Mouse (Mus musculus) CH12.LX (cell line): ENCODE measurements at regions not wholly inside any gene's neighbourhood (a gene's known extent, or its start where the extent isn't known, plus 50 kb on each side); places are given as distances from the start of the nearest gene placed in this dataset.

Experiments
- DNase-seq: peaks from one replicate; pipeline ENCODE4 v3.0.0-alpha.2; 2013; ENCODE audit errors: extremely low read depth
- H3K27ac ChIP-seq: 2 replicates; pipeline ENCODE4 v1.5.1; 2012; ENCODE audit warnings: low read depth, mild to moderate bottlenecking, control low read depth, moderate library complexity; ENCODE audit not compliant: insufficient read depth
- H3K27me3 ChIP-seq: replicated peaks from 2 replicates; pipeline ENCODE3; 2012; ENCODE audit warnings: inconsistent platforms
- H3K36me3 ChIP-seq, 2 experiments: replicated peaks in 1 of 2; 2 replicates each; pipeline versions ENCODE3 to v1.6.1; 2012; ENCODE audit warnings: inconsistent platforms in 1 of 2, low read length in 1 of 2, mild to moderate bottlenecking in 1 of 2, mixed read lengths in 1 of 2, moderate library complexity in 1 of 2; ENCODE audit not compliant: control insufficient read depth in 1 of 2, insufficient read depth in 1 of 2
- H3K4me1 ChIP-seq, 2 experiments: 2 replicates each; pipeline ENCODE4 v1.6.1; 2012; ENCODE audit warnings: inconsistent platforms in 1 of 2, moderate library complexity in 1 of 2; ENCODE audit not compliant: insufficient read depth in 2 of 2, control insufficient read depth in 1 of 2
- H3K4me2 ChIP-seq: 2 replicates; pipeline ENCODE4 v1.6.1; 2012; ENCODE audit warnings: low read depth, mild to moderate bottlenecking, control low read depth; ENCODE audit not compliant: poor library complexity, insufficient read depth, severe bottlenecking
- H3K4me3 ChIP-seq, 3 experiments: fragments of 150-350 bp in 1 of 3; sonication (generic) in 1 of 3; replicated peaks in 1 of 3; 2 replicates each; pipeline versions ENCODE3 to v1.5.1; 2011 to 2012; ENCODE audit warnings: low read depth in 2 of 3, low read length in 2 of 3, mild to moderate bottlenecking in 2 of 3, moderate library complexity in 2 of 3, control low read depth in 1 of 3, improper control_type of control experiment in 1 of 3, inconsistent platforms in 1 of 3, mixed read lengths in 1 of 3; ENCODE audit not compliant: poor library complexity in 1 of 3
- H3K79me2 ChIP-seq: replicated peaks from 2 replicates; pipeline ENCODE4 v1.6.1; 2012; ENCODE audit warnings: mild to moderate bottlenecking, moderate library complexity; ENCODE audit not compliant: control insufficient read depth, poor library complexity, insufficient read depth, severe bottlenecking; ENCODE audit errors: extremely low read depth
- H3K9ac ChIP-seq: 2 replicates; pipeline ENCODE4 v1.6.1; 2012; ENCODE audit warnings: low read depth, mild to moderate bottlenecking, control low read depth, moderate library complexity; ENCODE audit not compliant: insufficient read depth
- H3K9me3 ChIP-seq: replicated peaks from 2 replicates; pipeline ENCODE3; 2012; ENCODE audit warnings: low read length, inconsistent platforms, mixed read lengths
- BHLHE40 ChIP-seq: IDR thresholded peaks from 2 replicates; pipeline ENCODE4 v1.6.1; 2011; ENCODE audit warnings: mild to moderate bottlenecking, low read depth, low read length, improper control_type of control experiment
- EP300 ChIP-seq: IDR thresholded peaks from 2 replicates; pipeline ENCODE4 v1.6.1; 2011; ENCODE audit warnings: low read length, improper control_type of control experiment
- ETS1 ChIP-seq: conservative IDR thresholded peaks from 2 replicates; pipeline ENCODE4 v1.6.1; 2012; ENCODE audit warnings: low read depth, mild to moderate bottlenecking, inconsistent platforms, low read length, improper control_type of control experiment, moderate library complexity
- KAT2A ChIP-seq: IDR thresholded peaks from 2 replicates; pipeline ENCODE4 v1.6.1; 2012; ENCODE audit warnings: low read length, improper control_type of control experiment, inconsistent platforms; ENCODE audit not compliant: insufficient replicate concordance
- MAFK ChIP-seq: IDR thresholded peaks from 2 replicates; pipeline ENCODE4 v1.6.1; 2011; ENCODE audit warnings: low read length, improper control_type of control experiment; ENCODE audit not compliant: insufficient replicate concordance
- MAX ChIP-seq: IDR thresholded peaks from 2 replicates; pipeline ENCODE4 v1.6.1; 2011; ENCODE audit warnings: low read length, improper control_type of control experiment
- MXI1 ChIP-seq: IDR thresholded peaks from 2 replicates; pipeline ENCODE4 v1.6.1; 2011; ENCODE audit warnings: mild to moderate bottlenecking, low read depth, low read length, improper control_type of control experiment
- NELFE ChIP-seq: IDR thresholded peaks from 2 replicates; pipeline ENCODE4 v1.6.1; 2011; ENCODE audit warnings: low read depth, low read length, improper control_type of control experiment
- NRF1 ChIP-seq: IDR thresholded peaks from 2 replicates; pipeline ENCODE4 v1.6.1; 2014; ENCODE audit warnings: low read depth, mild to moderate bottlenecking, inconsistent platforms, low read length, improper control_type of control experiment, moderate library complexity
- POLR2A ChIP-seq: IDR thresholded peaks from 2 replicates; pipeline ENCODE4 v1.6.1; 2011; ENCODE audit warnings: low read depth, mild to moderate bottlenecking, improper control_type of control experiment, low read length
- SIN3A ChIP-seq: IDR thresholded peaks from 2 replicates; pipeline ENCODE4 v1.6.1; 2012; ENCODE audit warnings: low read length, improper control_type of control experiment, inconsistent platforms
- TBP ChIP-seq: conservative IDR thresholded peaks from 2 replicates; pipeline ENCODE4 v1.6.1; 2011; ENCODE audit warnings: low read depth, low read length, improper control_type of control experiment
- UBTF ChIP-seq: IDR thresholded peaks from 2 replicates; pipeline ENCODE4 v1.6.1; 2012; ENCODE audit warnings: low read depth, mild to moderate bottlenecking, inconsistent platforms, low read length, improper control_type of control experiment, moderate library complexity
- USF2 ChIP-seq: conservative IDR thresholded peaks from 2 replicates; pipeline ENCODE4 v1.6.1; 2011; ENCODE audit warnings: low read depth, low read length, improper control_type of control experiment
- ZC3H11A ChIP-seq: IDR thresholded peaks from 2 replicates; pipeline ENCODE4 v1.6.1; 2012; ENCODE audit warnings: low read depth, mild to moderate bottlenecking, inconsistent platforms, low read length, improper control_type of control experiment
- ZMIZ1 ChIP-seq: IDR thresholded peaks from 2 replicates; pipeline ENCODE4 v1.6.1; 2012; ENCODE audit warnings: low read depth, mild to moderate bottlenecking, inconsistent platforms, low read length, improper control_type of control experiment
- ZNF384 ChIP-seq: IDR thresholded peaks from 2 replicates; pipeline ENCODE4 v1.6.1; 2012; ENCODE audit warnings: low read depth, low read length, improper control_type of control experiment, inconsistent platforms
- dilution Hi-C: fragments of 300-500 bp; cut with MboI; formaldehyde crosslinking; loops from 2 replicates; pipeline ENCODE4 v1.14.3; 2020; ENCODE audit warnings: low sequenced_read_pairs; ENCODE audit not compliant: extremely low pct_unique_long_range_greater_than_20kb, extremely low pct_ligation_motif_present
- in situ Hi-C: fragments of 300-500 bp; cut with MboI; formaldehyde crosslinking; loops from 3 replicates; pipeline ENCODE4 v1.14.3; 2019; ENCODE audit warnings: low sequenced_read_pairs, low pct_ligation_motif_present, low pct_unique_long_range_greater_than_20kb, mixed read lengths

DNA sequence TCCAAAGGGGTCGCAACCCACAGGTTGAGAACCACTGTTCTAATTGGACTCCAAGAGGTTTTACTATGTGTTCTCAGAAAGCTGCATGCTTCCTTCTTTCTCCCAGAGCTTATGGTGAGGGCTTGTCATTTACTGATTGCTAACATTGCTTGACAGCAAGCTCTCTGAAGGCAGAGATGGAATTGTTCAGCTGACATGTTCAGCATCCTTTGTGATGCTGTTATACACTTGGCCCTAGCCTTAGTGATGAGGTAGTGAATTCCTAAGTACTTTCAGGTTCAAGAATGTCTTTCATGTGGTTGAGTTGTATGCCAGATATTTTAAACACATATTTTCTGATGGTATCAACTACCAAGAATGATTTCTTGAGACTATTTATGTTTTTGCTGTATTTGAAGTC is 202.9 kb upstream of the Zc3h12c start:
- no peak overlapping the region for H3K4me2 ChIP-seq
- H3K36me3 ChIP-seq, result no peaks in the 10 kb centered on the region
- TF ChIP-seq ZNF384 (no peak), SIN3A (no peak), MAFK (no peak), NELFE (no peak), BHLHE40 (no peak), ZC3H11A (no peak), USF2 (no peak), KAT2A (no peak), EP300 (no peak), TBP (no peak), POLR2A (no peak), NRF1 (no peak), ETS1 (no peak), MAX (no peak), ZMIZ1 (no peak), UBTF (no peak)
- TF ChIP-seq, all 38 proteins: peak for 0
- no peak overlapping the region for H3K9ac ChIP-seq
- in situ Hi-C loops (loop anchor here (25.0 kb wide), 2 partner anchors 384 to 766 kb away; no protein-coding TSS in a partner anchor), dilution Hi-C loops (no loop called here)
- H3K4me3 ChIP-seq, result no peak overlapping the region
- DNase-seq, result no peak
- no peaks in the 10 kb centered on the region for H3K79me2 ChIP-seq
- H3K27me3 ChIP-seq, result no peaks in the 10 kb centered on the region
- H3K4me1 ChIP-seq, result peaks cover 0 to 14% of the 10 kb centered on the region in 2 experiments; a peak in 2 of 4 replicates
- no peaks in the 10 kb centered on the region for H3K9me3 ChIP-seq
- H3K27ac ChIP-seq, result no peak overlapping the region

DNA sequence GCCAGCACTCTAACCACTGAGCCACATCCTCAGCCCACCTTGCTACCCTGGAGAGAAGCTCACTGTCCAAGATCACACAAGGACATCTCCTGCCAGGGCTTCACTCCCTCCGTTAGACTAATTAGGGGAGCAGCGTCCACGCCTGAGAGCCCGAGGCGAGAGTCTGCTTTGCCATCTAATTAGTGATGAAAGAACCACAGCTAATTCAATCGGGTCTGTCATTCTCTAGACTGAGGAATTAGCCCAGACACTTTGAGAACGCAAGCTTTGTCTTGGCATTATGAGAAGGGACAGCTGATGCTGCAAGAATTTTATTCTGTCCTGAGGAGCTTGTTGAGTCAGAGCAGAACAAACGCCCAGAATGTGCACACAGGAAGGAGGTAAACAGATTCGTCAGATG is 200.5 kb upstream of the Zc3h12c start:
- TF ChIP-seq ZMIZ1 (no peak), TBP (no peak), MAFK (no peak), MXI1 (no peak), SIN3A (no peak)
- no peak for DNase-seq
- H3K27me3 ChIP-seq, result no peaks in the 10 kb centered on the region
- dilution Hi-C loops (no loop called here), in situ Hi-C loops (loop anchor here (10.0 to 25.0 kb wide), 3 partner anchors 274 to 768 kb away; no protein-coding TSS in a partner anchor)
- H3K4me1 ChIP-seq, result peaks cover 0 to 7% of the 10 kb centered on the region in 2 experiments; a peak in 1 of 4 replicates
- H3K9me3 ChIP-seq, result no peaks in the 10 kb centered on the region
- H3K79me2 ChIP-seq, result no peaks in the 10 kb centered on the region
- H3K27ac ChIP-seq, result no peak overlapping the region
- H3K9ac ChIP-seq, result no peak overlapping the region
- no peak overlapping the region for H3K4me2 ChIP-seq
- no peaks in the 10 kb centered on the region for H3K36me3 ChIP-seq
- H3K4me3 ChIP-seq, result no peak overlapping the region
